Comparison of ENCODE assay signal across 8 mouse cellular contexts in genomic region chr19:60883129-60883528, GRCm38 (mm10). TPM values are rescaled to one million over a fixed set of nuclear protein-coding genes. Genes with fewer than 3 reads are reported as not detected.
DNase-seq lines count a peak whose midpoint lies in the region; ATAC-seq and TF ChIP-seq lines count a peak whose summit lies in the region.

No protein-coding gene starts in this region.

- no peaks in the 10 kb centered on the region for H3K36me3 ChIP-seq in midbrain, embryonic 14.5 days (ENCODE audit: control insufficient read depth, insufficient read depth, low read length)
- H3K36me3 ChIP-seq in midbrain, embryonic 10.5 days, result no peaks in the 10 kb centered on the region
- no peaks in the 10 kb centered on the region for H3K36me3 ChIP-seq in heart, postnatal 0 days (replicated peaks; ENCODE audit: control insufficient read depth, insufficient read depth, low read length)

- TF ChIP-seq EP300 in heart, postnatal 0 days (IDR thresholded peaks at IDR 0.05; ENCODE audit: low read depth), result no peak

- H3K27me3 ChIP-seq in cerebellum, adult 2 months (ENCODE audit: control insufficient read depth, insufficient read depth, low read length), result no peaks in the 10 kb centered on the region
- H3K27me3 ChIP-seq in midbrain, embryonic 14.5 days (ENCODE audit: control insufficient read depth, insufficient read depth, low read length), result no peaks in the 10 kb centered on the region
- no peaks in the 10 kb centered on the region for H3K27me3 ChIP-seq in midbrain, embryonic 10.5 days (ENCODE audit: low read depth, poor library complexity, severe bottlenecking)
- H3K27me3 ChIP-seq in heart, postnatal 0 days (ENCODE audit: control insufficient read depth, insufficient read depth, low read length), result no peaks in the 10 kb centered on the region

- intact Hi-C loops in left cerebral cortex, postnatal 10 days (cut with DNase I), result loop anchor here (5.0 kb wide), 1 partner anchor 384 kb away; no protein-coding TSS in a partner anchor

- 8% methylated on average over 3 of the region's 3 CpGs for WGBS in cerebellum, adult 2 months
- 11% methylated on average over 3 of the region's 3 CpGs for WGBS in midbrain, embryonic 14.5 days
- 7% methylated on average over 3 of the region's 3 CpGs for WGBS in midbrain, embryonic 10.5 days
- 4% methylated on average over 3 of the region's 3 CpGs for WGBS in heart, postnatal 0 days

- ATAC-seq in cerebellum, adult (ENCODE audit: insufficient number of reproducible peaks, low FRiP score, low TSS enrichment), result no peak
- no peak for ATAC-seq in midbrain, embryonic 14.5 days (ENCODE audit: low FRiP score, low TSS enrichment)
- peak; percentile 82 for ATAC-seq in heart, postnatal 0 days (ENCODE audit: insufficient read depth, low read depth)

- H3K9me3 ChIP-seq in midbrain, embryonic 14.5 days (ENCODE audit: control insufficient read depth, low read length), result no peaks in the 10 kb centered on the region
- H3K9me3 ChIP-seq in midbrain, embryonic 10.5 days (replicated peaks), result no peaks in the 10 kb centered on the region
- H3K9me3 ChIP-seq in heart, postnatal 0 days (replicated peaks; ENCODE audit: control insufficient read depth, low read length), result no peaks in the 10 kb centered on the region

- no peak for TF ChIP-seq POLR2A in cerebellum, adult 2 months (IDR thresholded peaks at IDR 0.05; ENCODE audit: borderline replicate concordance, insufficient read depth, low read length)

- peak; percentile 62 for TF ChIP-seq CTCF in cerebellum, adult 2 months (IDR thresholded peaks at IDR 0.05; ENCODE audit: borderline replicate concordance, insufficient read depth, low read depth, low read length)
- peak; percentile 79 for TF ChIP-seq CTCF in heart, postnatal 0 days (IDR thresholded peaks at IDR 0.05; ENCODE audit: low read depth)

- DNase-seq in cerebellum, adult 2 months, result peak; percentile 28 to 42
- DNase-seq in midbrain, embryonic 14.5 days, result peak; percentile 61
- no peak for DNase-seq in midbrain, embryonic 10.5 days (ENCODE audit: low spot score)
- DNase-seq in heart, postnatal 0 days (ENCODE audit: low spot score), result peak; percentile 40
- peak; percentile 20 to 42 for DNase-seq in left cerebral cortex, postnatal 10 days (ENCODE audit: extremely low spot score in 1 of 2, low spot score in 2 of 2)
- peak; percentile 23 for DNase-seq in testis, postnatal 14 days (ENCODE audit: low spot score)
- DNase-seq in gastrocnemius, adult 8-10 months (ENCODE audit: low spot score in 2 of 2), result no peak

- no peak overlapping the region for H3K4me2 ChIP-seq in midbrain, embryonic 14.5 days (ENCODE audit: low read length)
- H3K4me2 ChIP-seq in heart, postnatal 0 days (ENCODE audit: low read depth, low read length), result no peak overlapping the region

- no peak overlapping the region for H3K27ac ChIP-seq in cerebellum, adult 2 months (ENCODE audit: insufficient read depth, low read length)
- no peak overlapping the region for H3K27ac ChIP-seq in midbrain, embryonic 14.5 days (replicated peaks; ENCODE audit: low read depth, low read length)
- no peak overlapping the region for H3K27ac ChIP-seq in midbrain, embryonic 10.5 days (replicated peaks)
- no peak overlapping the region for H3K27ac ChIP-seq in heart, postnatal 0 days (ENCODE audit: low read depth)

- no peaks in the 10 kb centered on the region for H3K4me1 ChIP-seq in cerebellum, adult 2 months (ENCODE audit: control insufficient read depth, insufficient read depth, low read length)
- H3K4me1 ChIP-seq in midbrain, embryonic 14.5 days (ENCODE audit: control insufficient read depth, insufficient read depth, low read length), result no peaks in the 10 kb centered on the region
- no peaks in the 10 kb centered on the region for H3K4me1 ChIP-seq in midbrain, embryonic 10.5 days
- H3K4me1 ChIP-seq in heart, postnatal 0 days (ENCODE audit: control insufficient read depth, insufficient read depth), result no peaks in the 10 kb centered on the region

- H3K4me3 ChIP-seq in cerebellum, adult 2 months (replicated peaks; ENCODE audit: insufficient read depth, low read depth, low read length), result no peak overlapping the region
- no peak overlapping the region for H3K4me3 ChIP-seq in midbrain, embryonic 14.5 days (replicated peaks; ENCODE audit: low read depth, low read length)
- no peak overlapping the region for H3K4me3 ChIP-seq in midbrain, embryonic 10.5 days
- H3K4me3 ChIP-seq in heart, postnatal 0 days (ENCODE audit: low read depth, low read length), result no peak overlapping the region

- no peak overlapping the region for H3K9ac ChIP-seq in midbrain, embryonic 14.5 days (replicated peaks; ENCODE audit: low read length)
- H3K9ac ChIP-seq in heart, postnatal 0 days (replicated peaks; ENCODE audit: low read depth, low read length), result no peak overlapping the region

RNA-seq across cellular contexts. Expression of gene Grk5, which starts 6.4 kb away (rescaled TPM):
- polyA plus RNA-seq in cerebellum, adult 2 months (2012; rRNA removed), result 9.6 and 11.0 TPM in 2 replicates
- polyA plus RNA-seq in midbrain, embryonic 14.5 days (2014; fragmentation: Nextera tagmentation; extraction: Ambion mirVana), result 3.6 and 3.7 TPM in 2 replicates
- polyA plus RNA-seq in midbrain, embryonic 10.5 days (2016; fragmentation: Nextera tagmentation; extraction: Ambion mirVana), result 1.9 and 2.1 TPM in 2 replicates
- total RNA-seq in heart, postnatal 0 days (2014; rRNA removed; ENCODE audit: low replicate concordance), result 12.8 and 14.6 TPM in 2 replicates
- polyA plus RNA-seq in heart, postnatal 0 days (2015; fragmentation: Nextera tagmentation; extraction: Ambion mirVana), result 2.6 and 2.9 TPM in 2 replicates
- 10 to 100 TPM; 10.9 to 15.4 TPM for total RNA-seq in left cerebral cortex, postnatal 10 days (2021)
- 1 to 10 TPM; 2.4 to 4.0 (median 2.7) TPM for total RNA-seq in gastrocnemius, adult 8-10 months (2022)

RNA-seq across cellular contexts. Expression of gene Prdx3, which starts 8.8 kb away (rescaled TPM):
- 139 and 144 TPM in 2 replicates for polyA plus RNA-seq in cerebellum, adult 2 months (2012; rRNA removed)
- 105 and 107 TPM in 2 replicates for polyA plus RNA-seq in midbrain, embryonic 14.5 days (2014; fragmentation: Nextera tagmentation; extraction: Ambion mirVana)
- polyA plus RNA-seq in midbrain, embryonic 10.5 days (2016; fragmentation: Nextera tagmentation; extraction: Ambion mirVana), result 117 and 123 TPM in 2 replicates
- total RNA-seq in heart, postnatal 0 days (2014; rRNA removed; ENCODE audit: low replicate concordance), result 275 and 312 TPM in 2 replicates
- 303 and 307 TPM in 2 replicates for polyA plus RNA-seq in heart, postnatal 0 days (2015; fragmentation: Nextera tagmentation; extraction: Ambion mirVana)
- total RNA-seq in left cerebral cortex, postnatal 10 days (2021), result 10 to 100 TPM; 91.6 to 93.9 TPM
- 100 to 1,000 TPM; 213 to 249 (median 226) TPM for total RNA-seq in gastrocnemius, adult 8-10 months (2022)

RNA-seq across cellular contexts. Expression of gene Sfxn4, which starts 21.9 kb away (rescaled TPM):
- 19.3 and 20.0 TPM in 2 replicates for polyA plus RNA-seq in cerebellum, adult 2 months (2012; rRNA removed)
- 10.8 and 12.9 TPM in 2 replicates for polyA plus RNA-seq in midbrain, embryonic 14.5 days (2014; fragmentation: Nextera tagmentation; extraction: Ambion mirVana)
- 14.1 and 14.4 TPM in 2 replicates for polyA plus RNA-seq in midbrain, embryonic 10.5 days (2016; fragmentation: Nextera tagmentation; extraction: Ambion mirVana)
- total RNA-seq in heart, postnatal 0 days (2014; rRNA removed; ENCODE audit: low replicate concordance), result 6.3 and 6.6 TPM in 2 replicates
- polyA plus RNA-seq in heart, postnatal 0 days (2015; fragmentation: Nextera tagmentation; extraction: Ambion mirVana), result 7.7 and 9.1 TPM in 2 replicates
- total RNA-seq in left cerebral cortex, postnatal 10 days (2021), result 10 to 100 TPM; 10.8 to 11.5 TPM
- total RNA-seq in gastrocnemius, adult 8-10 months (2022), result 1 to 10 TPM; 1.9 to 3.1 (median 2.2) TPM

Comparison
In these comparisons a context has a peak if more than half of its experiments do, and no peak if none do; other contexts are left out.
1. DNase-seq: peak in cerebellum, adult 2 months (2 of 2), midbrain, embryonic 14.5 days (single experiment), heart, postnatal 0 days (single experiment), left cerebral cortex, postnatal 10 days (2 of 2) and testis, postnatal 14 days (single experiment); none in midbrain, embryonic 10.5 days (single experiment) and gastrocnemius, adult 8-10 months (0 of 2).